Mouse (Mus musculus) liver, adult 2 months (tissue): ENCODE results near the gene Klhdc4. TPM values are rescaled to one million over a fixed set of nuclear protein-coding genes. Genes with fewer than 3 reads are reported as not detected.

Experiments used
- DNase-seq: peaks from one replicate; pipeline ENCODE4 v3.0.0-alpha.2; 2011; ENCODE audit warnings: low read depth, low spot score; ENCODE audit errors: extremely low read depth
- H3K27ac ChIP-seq: fragments of 200-500 bp; replicated peaks from 2 replicates; pipeline ENCODE4 v1.5.1; 2012; ENCODE audit warnings: low read depth, mild to moderate bottlenecking, control low read depth, inconsistent platforms, low read length; ENCODE audit not compliant: insufficient read depth
- H3K27me3 ChIP-seq: fragments of 200-500 bp; 2 replicates; pipeline ENCODE4 v1.6.1; 2012; ENCODE audit warnings: mild to moderate bottlenecking, moderate library complexity, low read length, inconsistent platforms; ENCODE audit not compliant: control insufficient read depth, insufficient read depth
- H3K36me3 ChIP-seq: fragments of 200-500 bp; 2 replicates; pipeline ENCODE4 v1.6.1; 2012; ENCODE audit warnings: low read length, inconsistent platforms; ENCODE audit not compliant: control insufficient read depth, insufficient read depth
- H3K4me1 ChIP-seq: fragments of 200-500 bp; 2 replicates; pipeline ENCODE4 v1.6.1; 2011; ENCODE audit warnings: low read length; ENCODE audit not compliant: control insufficient read depth, insufficient read depth
- H3K4me3 ChIP-seq: fragments of 200-500 bp; 2 replicates; pipeline ENCODE4 v1.5.1; 2011; ENCODE audit warnings: low read depth, mild to moderate bottlenecking, control low read depth, low read length, moderate library complexity; ENCODE audit not compliant: insufficient read depth
- H3K79me2 ChIP-seq: fragments of 200-500 bp; 2 replicates; pipeline ENCODE4 v1.6.1; 2012; ENCODE audit warnings: inconsistent platforms, mild to moderate bottlenecking, low read length, moderate library complexity; ENCODE audit not compliant: control insufficient read depth, insufficient read depth
- H3K9ac ChIP-seq: fragments of 200-500 bp; 2 replicates; pipeline ENCODE4 v1.6.1; 2012; ENCODE audit warnings: low read depth, mild to moderate bottlenecking, control low read depth, inconsistent platforms, low read length
- CTCF ChIP-seq: fragments of 200-500 bp; IDR thresholded peaks from 2 replicates; pipeline ENCODE4 v1.5.1; 2011; ENCODE audit warnings: low read depth, low read length, control low read depth
- POLR2A ChIP-seq: fragments of 200-500 bp; IDR thresholded peaks from 2 replicates; pipeline ENCODE4 v1.6.1; 2011; ENCODE audit warnings: low read length, control low read depth; ENCODE audit not compliant: insufficient read depth; ENCODE audit errors: extremely low read depth
- WGBS: fragments of 180-500 bp; shearing (Covaris S2); methylation state at CpG from one replicate; pipeline ENCODE4 v1.1.7; 2018; 5-methylcytosine and 5-hydroxymethylcytosine counted together
- polyA plus RNA-seq: library from polyadenylated mRNA; depleted of rRNA; stranded (reverse); fragments of >200 nt; gene quantifications from 2 replicates; pipeline ENCODE4 v1.2.3, GENCODE M21; 2012
- total RNA-seq: library from RNA; depleted of rRNA; stranded (reverse); fragments of >200 nt; gene quantifications from 2 replicates; pipeline ENCODE4 v1.2.3, GENCODE M21; 2014

Klhdc4 gene
- total and polyA plus RNA-seq, 2 experiments: 11.9 to 14.8 TPM

- Histone ChIP-seq H3K36me3 (peaks cover 1% of the 10 kb centered on the region; the same call in 1 of the 2 replicates), H3K27me3 (no peaks in the 10 kb centered on the region)
- no peak for DNase-seq
These were observed 31.0 kb downstream of the Klhdc4 start for GRCm38 (mm10) chr8:121798401-121798800.

GRCm38 (mm10) chr8:121796406-121796805 lies 33.0 kb downstream of the Klhdc4 start:
- 93% methylated on average over 11 of the region's 11 CpGs for WGBS
- DNase-seq: no peak
- H3K27me3 ChIP-seq: no peaks in the 10 kb centered on the region

More at GRCm38 (mm10) chr8:121798401-121798800, 31.0 kb downstream of the Klhdc4 start:
- H3K79me2 ChIP-seq: no peaks in the 10 kb centered on the region
- TF ChIP-seq POLR2A (no peak), CTCF (no peak)
- H3K9ac ChIP-seq: no peak overlapping the region
- 90% methylated on average over 6 of the region's 6 CpGs for WGBS
- H3K4me3 ChIP-seq: no peak overlapping the region
- no peaks in the 10 kb centered on the region for H3K4me1 ChIP-seq
- no peak overlapping the region for H3K27ac ChIP-seq

GRCm38 (mm10) chr8:121795461-121795860 lies 33.9 kb downstream of the Klhdc4 start:
- no peak overlapping the region for H3K4me3 ChIP-seq
- H3K36me3 ChIP-seq: 0 out of 2 replicates have a peak, but pooled peaks cover 1% of the 10 kb centered on the region
- no peak for TF ChIP-seq CTCF
- TF ChIP-seq POLR2A: no peak
- H3K4me1 ChIP-seq: no peaks in the 10 kb centered on the region
- no peaks in the 10 kb centered on the region for H3K27me3 ChIP-seq
- no peak for DNase-seq
- H3K27ac ChIP-seq: no peak overlapping the region
- 86% methylated on average over 8 of the region's 8 CpGs for WGBS
- H3K9ac ChIP-seq: no peak overlapping the region
- H3K79me2 ChIP-seq: no peaks in the 10 kb centered on the region

More at GRCm38 (mm10) chr8:121796406-121796805, 33.0 kb downstream of the Klhdc4 start:
- Histone ChIP-seq H3K79me2 (no peaks in the 10 kb centered on the region), H3K9ac (no peak overlapping the region), H3K4me3 (no peak overlapping the region), H3K27ac (no peak overlapping the region), H3K4me1 (no peaks in the 10 kb centered on the region), H3K36me3 (0 out of 2 replicates have a peak, but pooled peaks cover 1% of the 10 kb centered on the region)
- TF ChIP-seq POLR2A (no peak), CTCF (no peak)

GRCm38 (mm10) chr8:121794151-121794550 lies 35.2 kb downstream of the Klhdc4 start:
- no peak for TF ChIP-seq POLR2A
- no peak for TF ChIP-seq CTCF
- H3K27ac ChIP-seq: no peak overlapping the region
- 0 out of 2 replicates have a peak, but pooled peaks cover 1% of the 10 kb centered on the region for H3K36me3 ChIP-seq
- no peaks in the 10 kb centered on the region for H3K4me1 ChIP-seq
- no peaks in the 10 kb centered on the region for H3K27me3 ChIP-seq
- no peaks in the 10 kb centered on the region for H3K79me2 ChIP-seq
- no peak overlapping the region for H3K9ac ChIP-seq
- no peak overlapping the region for H3K4me3 ChIP-seq
- 51% methylated on average over 3 of the region's 3 CpGs for WGBS
- no peak for DNase-seq

GRCm38 (mm10) chr8:121792627-121793026 lies 36.7 kb downstream of the Klhdc4 start:
- no peaks in the 10 kb centered on the region for H3K4me1 ChIP-seq
- DNase-seq: no peak
- H3K9ac ChIP-seq: no peak overlapping the region
- H3K27ac ChIP-seq: peak overlapping the region; percentile 30
- no peaks in the 10 kb centered on the region for H3K79me2 ChIP-seq
- no peaks in the 10 kb centered on the region for H3K36me3 ChIP-seq
- TF ChIP-seq POLR2A (no peak), CTCF (no peak)
- H3K4me3 ChIP-seq: no peak overlapping the region
- no peaks in the 10 kb centered on the region for H3K27me3 ChIP-seq
- 81% methylated on average over 4 of the region's 4 CpGs for WGBS

- Histone ChIP-seq H3K36me3 (no peaks in the 10 kb centered on the region), H3K9ac (no peak overlapping the region), H3K27me3 (no peaks in the 10 kb centered on the region), H3K27ac (peak overlapping the region; percentile 30), H3K4me3 (no peak overlapping the region), H3K79me2 (no peaks in the 10 kb centered on the region), H3K4me1 (no peaks in the 10 kb centered on the region)
- WGBS: 66% methylated on average over 7 of the region's 7 CpGs
- peak; percentile 33 for DNase-seq
- no peak for TF ChIP-seq POLR2A
- no peak for TF ChIP-seq CTCF
These were observed 37.2 kb downstream of the Klhdc4 start for GRCm38 (mm10) chr8:121792159-121792558.
